In the genomic region with DNA sequence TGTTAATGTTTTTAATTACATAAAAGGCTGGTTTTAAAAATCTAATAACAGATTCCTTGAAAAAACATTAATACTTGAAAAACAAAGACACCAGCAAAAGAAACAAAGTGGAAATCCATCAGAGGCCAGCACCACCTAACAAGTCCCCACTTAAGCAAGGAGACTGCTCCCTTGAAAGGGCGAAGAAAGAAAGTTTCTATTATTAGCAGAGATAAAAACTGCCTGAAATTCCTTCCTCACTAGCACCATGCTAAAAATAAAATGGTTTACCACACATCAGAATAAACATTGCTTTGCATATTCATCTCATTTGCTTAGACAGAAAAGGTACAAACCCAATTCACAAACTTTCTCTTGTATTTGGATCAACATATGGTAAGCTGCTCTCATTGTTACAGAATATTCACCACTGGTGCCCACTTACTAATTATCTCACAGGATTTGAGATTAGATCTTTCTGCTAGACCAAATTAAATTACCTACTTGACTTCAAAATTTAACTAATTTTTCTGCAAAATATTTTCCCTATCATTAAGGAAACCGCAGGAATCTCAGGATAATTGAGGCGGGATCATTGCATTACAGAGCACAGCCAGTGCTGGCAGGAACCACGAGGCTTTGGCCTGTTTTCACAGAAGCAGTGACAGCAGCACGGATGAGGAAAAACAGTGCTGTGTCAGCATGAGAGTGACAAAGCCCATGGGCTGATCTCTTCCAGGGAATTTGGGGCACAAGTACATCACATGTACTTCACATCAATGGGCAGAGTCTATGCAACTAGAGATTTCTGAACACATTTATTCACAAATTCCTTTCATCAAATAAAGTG, we compare ENCODE assay signal across 9 mouse cellular contexts. TPM values are rescaled to one million over a fixed set of nuclear protein-coding genes. Genes with fewer than 3 reads are reported as not detected.
A peak's percentile ranks its signal among the peaks of the same experiment; 100 is the strongest.
DNase-seq lines count a peak whose midpoint lies in the region; ATAC-seq and TF ChIP-seq lines count a peak whose summit lies in the region.
"Had no signal": no experiment of that assay in that cellular context is flagged by ENCODE, and none has a peak within 500 bp of the region (broad histone marks: within the 10 kb centered on the region; RNA-seq: fewer than 3 reads in every experiment).

No protein-coding gene starts in this region.

- no peaks in the 10 kb centered on the region for H3K27me3 ChIP-seq in embryonic facial prominence, embryonic 11.5 days (ENCODE audit: control insufficient read depth, insufficient read depth, low read length)
- H3K27me3 ChIP-seq: limb, embryonic 15.5 days had no signal

- no peak for ATAC-seq in embryonic facial prominence, embryonic 11.5 days (replicated peaks; ENCODE audit: insufficient number of reproducible peaks, low FRiP score, low TSS enrichment, low read depth)
- ATAC-seq in erythroblast, adult 5-6 weeks (replicated peaks; ENCODE audit: low FRiP score, poor library complexity, severe bottlenecking): no peak

- WGBS in embryonic facial prominence, embryonic 11.5 days: 47% methylated on average over 5 of the region's 5 CpGs

- H3K27ac ChIP-seq in embryonic facial prominence, embryonic 11.5 days (replicated peaks; ENCODE audit: low read depth, low read length): no peak overlapping the region
- H3K27ac ChIP-seq: limb, embryonic 15.5 days had no signal

- H3K36me3 ChIP-seq in embryonic facial prominence, embryonic 11.5 days (replicated peaks; ENCODE audit: control insufficient read depth, insufficient read depth, low read depth, low read length): no peaks in the 10 kb centered on the region
- H3K36me3 ChIP-seq: limb, embryonic 15.5 days had no signal

- intact Hi-C loops in heart, postnatal 14 days (cut with DNase I): no loop called here

- no peaks in the 10 kb centered on the region for H3K4me1 ChIP-seq in embryonic facial prominence, embryonic 11.5 days (ENCODE audit: control insufficient read depth, insufficient read depth, low read length)
- H3K4me1 ChIP-seq: limb, embryonic 15.5 days had no signal

- no peak overlapping the region for H3K4me2 ChIP-seq in embryonic facial prominence, embryonic 11.5 days (ENCODE audit: low read depth, low read length)
- H3K4me2 ChIP-seq: limb, embryonic 15.5 days had no signal

- H3K9ac ChIP-seq in embryonic facial prominence, embryonic 11.5 days (replicated peaks; ENCODE audit: low read length): no peak overlapping the region
- H3K9ac ChIP-seq: limb, embryonic 15.5 days had no signal

- H3K4me3 ChIP-seq in embryonic facial prominence, embryonic 11.5 days (ENCODE audit: low read depth, low read length): no peak overlapping the region
- H3K4me3 ChIP-seq: limb, embryonic 15.5 days had no signal

- no peak for TF ChIP-seq CTCF in brain, embryonic 14.5 days (IDR thresholded peaks at IDR 0.05; ENCODE audit: borderline replicate concordance, extremely low read depth, insufficient read depth, insufficient read length)

- peak; percentile 21 for DNase-seq in kidney, postnatal 14 days
- no peak for DNase-seq in kidney, adult 18-20 months
- DNase-seq in brain, embryonic 14.5 days (ENCODE audit: low read depth): peak; percentile 74
- peak; percentile 47 for DNase-seq in embryonic facial prominence, embryonic 11.5 days (ENCODE audit: low spot score)
- peak; percentile 55 to 68 for DNase-seq in heart, postnatal 14 days
- DNase-seq in thymus, postnatal 14 days: no peak
- DNase-seq in embryo, embryonic 9.5 days (ENCODE audit: extremely low spot score): no peak

- no peaks in the 10 kb centered on the region for H3K9me3 ChIP-seq in embryonic facial prominence, embryonic 11.5 days (replicated peaks; ENCODE audit: control insufficient read depth, low read length)
- H3K9me3 ChIP-seq: limb, embryonic 15.5 days had no signal

- TF ChIP-seq POLR2A in brain, embryonic 14.5 days (IDR thresholded peaks at IDR 0.05; ENCODE audit: borderline replicate concordance, extremely low read depth, insufficient read depth, insufficient read length, poor library complexity, severe bottlenecking): no peak

RNA-seq across cellular contexts. Expression of a gene that starts 9.0 kb away (rescaled TPM):
- 8.5 and 11.8 TPM in 2 replicates for polyA plus RNA-seq in brain, embryonic 14.5 days (2012; rRNA removed)
- polyA plus RNA-seq in embryonic facial prominence, embryonic 11.5 days (2014; fragmentation: Nextera tagmentation; extraction: Ambion mirVana): 1.5 and 1.6 TPM in 2 replicates
- total RNA-seq in heart, postnatal 14 days (2021): 10 to 100 TPM; 66.3 to 68.0 TPM
- total RNA-seq in erythroblast, adult 5-6 weeks (2015; ENCODE audit: low replicate concordance): 0.21 TPM in 1 of 2 replicates, not detected in the other
- 0.09 TPM in 1 of 2 replicates, not detected in the other for total RNA-seq in erythroblast, adult 5-6 weeks (2017; ENCODE audit: low replicate concordance)

RNA-seq across cellular contexts. Expression of a gene that starts 56.4 kb away (rescaled TPM):
- polyA plus RNA-seq in brain, embryonic 14.5 days (2012; rRNA removed): 58.9 and 61.5 TPM in 2 replicates
- polyA plus RNA-seq in embryonic facial prominence, embryonic 11.5 days (2014; fragmentation: Nextera tagmentation; extraction: Ambion mirVana): 73.5 and 79.3 TPM in 2 replicates
- total RNA-seq in heart, postnatal 14 days (2021): 10 to 100 TPM; 78.5 to 81.2 TPM
- total RNA-seq in erythroblast, adult 5-6 weeks (2015; ENCODE audit: low replicate concordance): 0.58 TPM in 1 of 2 replicates, not detected in the other
- 0.09 TPM in 1 of 2 replicates, not detected in the other for total RNA-seq in erythroblast, adult 5-6 weeks (2017; ENCODE audit: low replicate concordance)

Comparison
In these comparisons a context has a peak if more than half of its experiments do, and no peak if none do; other contexts are left out.
1. DNase-seq: peak in kidney, postnatal 14 days (single experiment), brain, embryonic 14.5 days (single experiment), embryonic facial prominence, embryonic 11.5 days (single experiment) and heart, postnatal 14 days (2 of 2); none in kidney, adult 18-20 months (single experiment), thymus, postnatal 14 days (single experiment) and embryo, embryonic 9.5 days (single experiment).
2. RNA of a gene that starts 9.0 kb away (total RNA-seq): 66.3 to 68.0 TPM in heart, postnatal 14 days; 0.09 to 0.21 TPM in erythroblast, adult 5-6 weeks; every median in the first group is over 10 times any median in the second.
3. RNA of a gene that starts 56.4 kb away (total RNA-seq): 78.5 to 81.2 TPM in heart, postnatal 14 days; 0.09 to 0.58 TPM in erythroblast, adult 5-6 weeks; every median in the first group is over 10 times any median in the second.